Mouse (Mus musculus) neural tube, embryonic 15.5 days (tissue): ENCODE measurements around the gene Slc25a4. TPM values are rescaled to one million over a fixed set of nuclear protein-coding genes. Genes with fewer than 3 reads are reported as not detected.
A peak's percentile ranks its signal among the peaks of the same experiment; 100 is the strongest.

Experiments used
- ATAC-seq: fragments of 200-750 bp; cut with Nextera tagmentation; 2 replicates; pipeline ENCODE4 v1.8.0; 2017; ENCODE audit warnings: mild to moderate bottlenecking, moderate TSS enrichment, moderate library complexity; ENCODE audit not compliant: low FRiP score
- H3K27ac ChIP-seq: fragments of 300-500 bp; sonication (generic); replicated peaks from 2 replicates; pipeline ENCODE4 v1.5.1; 2015; ENCODE audit warnings: mild to moderate bottlenecking, inconsistent platforms
- H3K27me3 ChIP-seq: fragments of 300-500 bp; sonication (generic); replicated peaks from 2 replicates; pipeline ENCODE4 v1.6.1; 2015; ENCODE audit warnings: inconsistent platforms
- H3K36me3 ChIP-seq: fragments of 300-500 bp; sonication (generic); 2 replicates; pipeline ENCODE4 v1.6.1; 2015; ENCODE audit warnings: inconsistent platforms
- H3K4me1 ChIP-seq: fragments of 300-500 bp; sonication (generic); 2 replicates; pipeline ENCODE4 v1.6.1; 2015; ENCODE audit warnings: inconsistent platforms
- H3K4me2 ChIP-seq: fragments of 300-500 bp; sonication (generic); 2 replicates; pipeline ENCODE4 v1.6.1; 2015; ENCODE audit warnings: inconsistent platforms, mild to moderate bottlenecking, moderate library complexity
- H3K4me3 ChIP-seq: fragments of 300-500 bp; sonication (generic); replicated peaks from 2 replicates; pipeline ENCODE4 v1.5.1; 2015; ENCODE audit warnings: mild to moderate bottlenecking, inconsistent platforms
- H3K9ac ChIP-seq: fragments of 300-500 bp; sonication (generic); replicated peaks from 2 replicates; pipeline ENCODE4 v1.6.1; 2015; ENCODE audit warnings: mild to moderate bottlenecking, inconsistent platforms
- H3K9me3 ChIP-seq: fragments of 300-500 bp; sonication (generic); replicated peaks from 2 replicates; pipeline ENCODE4 v1.6.1; 2016; ENCODE audit warnings: inconsistent platforms
- WGBS: fragments of 180-500 bp; shearing (Covaris S2); methylation state at CpG from one replicate; pipeline ENCODE4 v1.1.7; 2015; ENCODE audit warnings: mixed read lengths; 5-methylcytosine and 5-hydroxymethylcytosine counted together
- polyA plus RNA-seq: library from polyadenylated mRNA; unstranded; fragments of >200 nt; fragmentation: Nextera tagmentation; extraction: Ambion mirVana; gene quantifications from 2 replicates; pipeline ENCODE4 v1.2.1, GENCODE M21; 2015

Gene Slc25a4
- 979 and 1,100 TPM in 2 replicates for polyA plus RNA-seq

DNA sequence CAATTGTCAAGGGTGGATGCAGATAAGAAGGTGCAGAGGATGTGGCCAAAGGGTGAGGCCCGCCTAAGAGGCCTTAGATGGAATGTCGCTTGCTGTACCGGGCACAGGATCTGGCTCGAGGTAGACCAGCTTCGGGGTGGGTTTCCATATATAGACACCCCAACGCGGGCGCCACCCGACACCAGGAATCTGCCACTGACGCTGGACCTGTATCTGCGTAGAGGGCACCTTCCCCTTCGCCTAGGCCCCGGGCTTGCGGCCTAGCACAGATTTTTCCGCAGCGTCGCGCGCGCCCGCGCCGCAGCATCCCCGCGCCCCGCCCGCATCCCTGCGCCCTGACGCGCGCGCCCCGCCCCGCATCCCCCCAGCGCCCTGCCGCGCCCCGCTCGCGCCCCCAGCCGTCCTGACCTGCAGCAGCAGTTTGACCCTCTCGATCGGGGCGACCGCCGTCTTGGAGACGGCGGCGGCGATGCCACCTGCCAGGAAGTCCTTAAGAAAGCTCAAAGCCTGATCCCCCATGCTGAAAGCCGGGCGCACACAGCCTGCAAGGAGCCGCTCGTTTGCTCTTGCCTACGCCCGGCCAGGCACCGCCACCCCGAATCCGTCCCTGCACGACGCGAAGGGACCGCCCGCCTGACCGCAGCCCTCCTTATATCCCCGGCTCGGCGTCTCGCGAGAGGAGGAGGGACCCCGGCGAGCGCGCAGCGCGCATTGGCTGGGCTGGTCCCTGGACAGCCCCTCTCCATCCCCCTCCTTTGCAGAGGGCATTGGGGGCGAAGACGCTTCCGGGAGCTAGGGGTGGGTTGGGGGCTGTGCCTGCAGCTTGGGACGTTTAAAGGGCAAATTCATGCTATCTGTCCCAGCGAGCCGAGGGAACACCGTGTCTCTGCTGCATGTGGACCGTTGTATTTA, at the start of gene Slc25a4:
Gene Slc25a4 (minus strand): TSS at position 881 of the 912 bp plus-strand sequence.
- under 1% methylated on average over 76 of the region's 84 CpGs for WGBS
- Histone ChIP-seq H3K27ac (peak within 1 kb of the TSS; percentile 99), H3K9ac (peak within 1 kb of the TSS; percentile 72), H3K4me1 (peaks cover 47% of the 10 kb centered on the region), H3K9me3 (no peaks in the 10 kb centered on the region), H3K4me3 (peak within 1 kb of the TSS; percentile 76), H3K36me3 (peaks cover 26% of the 10 kb centered on the region), H3K4me2 (peak within 1 kb of the TSS; percentile 78), H3K27me3 (no peaks in the 10 kb centered on the region)
- peak; percentile 98 for ATAC-seq

GRCm38 (mm10) chr8:46257921-46258682, 47.0 kb upstream of the Slc25a4 start:
- ATAC-seq, result no peak
- Histone ChIP-seq H3K36me3 (no peaks in the 10 kb centered on the region), H3K27ac (no peak overlapping the region), H3K27me3 (no peaks in the 10 kb centered on the region), H3K4me3 (no peak overlapping the region), H3K9ac (no peak overlapping the region), H3K4me2 (no peak overlapping the region), H3K9me3 (no peaks in the 10 kb centered on the region), H3K4me1 (no peaks in the 10 kb centered on the region)
- 51% methylated on average over 19 of the region's 19 CpGs for WGBS

GRCm38 (mm10) chr8:46252456-46252855, 41.4 kb upstream of the Slc25a4 start:
- no peak overlapping the region for H3K9ac ChIP-seq
- H3K4me1 ChIP-seq, result peaks cover 7% of the 10 kb centered on the region
- 67% methylated on average over 13 of the region's 13 CpGs for WGBS
- no peaks in the 10 kb centered on the region for H3K36me3 ChIP-seq
- H3K27me3 ChIP-seq, result no peaks in the 10 kb centered on the region
- H3K9me3 ChIP-seq, result no peaks in the 10 kb centered on the region
- peak overlapping the region; percentile 15; the same call in 1 of the 2 replicates for H3K4me2 ChIP-seq
- ATAC-seq, result no peak
- no peak overlapping the region for H3K27ac ChIP-seq
- 0 out of 2 replicates have a peak overlapping the region, but pooled peaks have one; percentile 3 for H3K4me3 ChIP-seq

DNA sequence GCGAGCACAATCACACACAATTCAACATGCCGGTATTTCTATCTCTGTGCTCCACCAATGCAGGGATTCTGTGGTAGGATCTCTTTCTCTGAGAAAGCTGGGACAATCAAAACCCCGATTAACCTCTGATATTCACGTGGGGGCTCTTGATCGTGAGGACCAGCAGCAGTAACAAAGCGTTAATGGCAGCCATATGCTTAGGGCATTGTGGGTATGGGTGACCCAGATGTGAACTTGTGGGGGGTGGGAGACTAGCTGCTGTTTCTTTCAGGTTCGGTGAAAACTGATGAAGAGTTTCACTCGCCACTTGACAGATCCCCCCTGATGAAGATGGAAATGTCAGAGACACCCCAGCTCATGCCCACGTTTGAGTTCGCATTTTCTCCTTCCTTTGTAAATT, 40.5 kb upstream of the Slc25a4 start:
- no peak for ATAC-seq
- Histone ChIP-seq H3K27ac (no peak overlapping the region), H3K9ac (no peak overlapping the region), H3K4me1 (peaks cover 7% of the 10 kb centered on the region), H3K27me3 (no peaks in the 10 kb centered on the region), H3K4me2 (peak overlapping the region; percentile 36), H3K9me3 (no peaks in the 10 kb centered on the region), H3K36me3 (no peaks in the 10 kb centered on the region), H3K4me3 (no peak overlapping the region)
- 36% methylated on average over 10 of the region's 10 CpGs for WGBS

DNA sequence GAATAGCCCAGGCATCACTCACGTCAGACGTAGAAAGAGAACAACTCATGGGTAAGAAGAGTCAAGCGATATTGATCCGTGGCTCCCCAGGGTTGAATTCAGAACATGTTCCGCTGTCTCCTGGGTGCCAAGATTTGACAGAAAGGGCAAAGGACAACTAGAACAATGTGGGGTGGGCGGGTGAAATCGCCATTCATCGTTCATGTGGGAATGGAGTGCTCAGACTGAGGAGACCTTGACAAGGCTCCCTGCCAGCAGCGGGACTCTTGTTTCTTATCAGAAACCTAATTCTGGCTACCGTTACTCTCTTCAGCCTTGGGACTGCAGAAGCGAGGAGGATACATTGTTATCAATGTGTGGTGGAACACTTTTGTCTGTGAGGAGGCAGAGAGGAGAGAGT, 35.3 kb upstream of the Slc25a4 start:
- H3K27me3 ChIP-seq, result 0 out of 2 replicates have a peak, but pooled peaks cover 4% of the 10 kb centered on the region
- H3K4me3 ChIP-seq, result no peak overlapping the region
- H3K9me3 ChIP-seq, result no peaks in the 10 kb centered on the region
- ATAC-seq, result no peak
- 21% methylated on average over 11 of the region's 11 CpGs for WGBS
- H3K4me2 ChIP-seq, result no peak overlapping the region
- no peaks in the 10 kb centered on the region for H3K36me3 ChIP-seq
- no peak overlapping the region for H3K27ac ChIP-seq
- H3K9ac ChIP-seq, result no peak overlapping the region
- H3K4me1 ChIP-seq, result peaks cover 2% of the 10 kb centered on the region; the same call in 1 of the 2 replicates

DNA sequence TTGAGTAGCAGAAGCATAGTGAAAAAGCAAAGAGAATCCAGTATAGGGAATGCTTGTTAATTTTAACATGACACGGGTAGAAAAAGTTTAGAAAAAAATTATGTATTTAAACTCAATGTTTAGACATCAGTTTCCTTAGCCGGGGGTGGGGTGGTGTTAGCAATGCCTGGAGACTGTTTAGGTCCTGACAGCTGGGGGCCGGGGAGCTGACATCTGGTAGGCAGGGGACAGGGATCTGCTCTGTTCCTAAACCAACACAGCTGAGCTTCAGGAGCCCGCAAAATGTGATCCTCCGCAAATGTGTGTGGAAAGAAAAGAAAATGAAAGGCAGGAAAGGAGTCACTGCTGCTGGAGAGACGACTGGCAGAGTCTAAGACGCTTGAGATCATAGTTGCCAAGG, 31.9 kb upstream of the Slc25a4 start:
- ATAC-seq, result no peak
- H3K9ac ChIP-seq, result no peak overlapping the region
- no peaks in the 10 kb centered on the region for H3K36me3 ChIP-seq
- no peaks in the 10 kb centered on the region for H3K4me1 ChIP-seq
- H3K4me2 ChIP-seq, result no peak overlapping the region
- H3K27me3 ChIP-seq, result 0 out of 2 replicates have a peak, but pooled peaks cover 6% of the 10 kb centered on the region
- no peaks in the 10 kb centered on the region for H3K9me3 ChIP-seq
- no peak overlapping the region for H3K4me3 ChIP-seq
- H3K27ac ChIP-seq, result no peak overlapping the region
- 61% methylated on average over 7 of the region's 7 CpGs for WGBS

DNA sequence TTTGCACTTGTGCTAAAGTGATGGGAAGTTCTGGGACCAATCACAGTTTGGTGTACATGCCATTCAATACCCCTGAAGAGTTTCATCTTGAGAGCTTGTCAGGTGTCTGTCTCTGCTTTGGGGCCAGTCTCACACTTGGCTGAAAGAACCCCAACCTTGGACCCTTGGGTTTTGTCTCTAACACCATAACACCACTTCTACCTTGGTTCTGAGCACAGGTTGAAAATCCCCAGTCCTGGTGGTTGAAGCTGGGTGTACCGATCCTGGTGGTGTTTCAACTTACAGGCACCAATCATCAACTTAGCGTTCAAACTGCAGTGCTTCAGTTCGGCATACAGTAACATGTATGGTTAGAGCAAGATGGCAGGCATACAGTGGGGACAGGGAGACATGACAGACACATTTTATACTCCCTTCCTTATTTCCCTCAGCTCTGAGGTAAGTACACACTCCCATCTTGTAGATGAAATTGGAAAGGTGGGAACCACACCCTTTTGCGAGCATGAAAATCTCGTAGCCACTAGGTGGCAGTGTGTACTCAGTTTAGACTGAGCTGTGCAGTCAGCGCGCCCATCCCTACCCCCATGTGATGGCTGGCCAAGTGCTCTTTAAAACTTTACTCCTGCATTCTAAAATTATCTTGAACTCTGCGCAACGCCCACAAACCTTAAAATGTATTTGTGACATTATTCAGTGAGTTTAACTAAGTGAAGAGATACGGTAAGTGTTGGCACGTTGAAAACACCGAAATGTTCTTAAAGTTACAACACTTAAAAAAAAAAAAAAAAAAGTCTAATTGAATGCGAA, 30.7 kb upstream of the Slc25a4 start:
- H3K4me1 ChIP-seq, result no peaks in the 10 kb centered on the region
- no peaks in the 10 kb centered on the region for H3K36me3 ChIP-seq
- H3K9me3 ChIP-seq, result no peaks in the 10 kb centered on the region
- H3K27me3 ChIP-seq, result 0 out of 2 replicates have a peak, but pooled peaks cover 6% of the 10 kb centered on the region
- no peak for ATAC-seq
- WGBS, result 31% methylated on average over 13 of the region's 13 CpGs
- H3K27ac ChIP-seq, result no peak overlapping the region
- no peak overlapping the region for H3K4me3 ChIP-seq
- H3K9ac ChIP-seq, result no peak overlapping the region
- no peak overlapping the region for H3K4me2 ChIP-seq

DNA sequence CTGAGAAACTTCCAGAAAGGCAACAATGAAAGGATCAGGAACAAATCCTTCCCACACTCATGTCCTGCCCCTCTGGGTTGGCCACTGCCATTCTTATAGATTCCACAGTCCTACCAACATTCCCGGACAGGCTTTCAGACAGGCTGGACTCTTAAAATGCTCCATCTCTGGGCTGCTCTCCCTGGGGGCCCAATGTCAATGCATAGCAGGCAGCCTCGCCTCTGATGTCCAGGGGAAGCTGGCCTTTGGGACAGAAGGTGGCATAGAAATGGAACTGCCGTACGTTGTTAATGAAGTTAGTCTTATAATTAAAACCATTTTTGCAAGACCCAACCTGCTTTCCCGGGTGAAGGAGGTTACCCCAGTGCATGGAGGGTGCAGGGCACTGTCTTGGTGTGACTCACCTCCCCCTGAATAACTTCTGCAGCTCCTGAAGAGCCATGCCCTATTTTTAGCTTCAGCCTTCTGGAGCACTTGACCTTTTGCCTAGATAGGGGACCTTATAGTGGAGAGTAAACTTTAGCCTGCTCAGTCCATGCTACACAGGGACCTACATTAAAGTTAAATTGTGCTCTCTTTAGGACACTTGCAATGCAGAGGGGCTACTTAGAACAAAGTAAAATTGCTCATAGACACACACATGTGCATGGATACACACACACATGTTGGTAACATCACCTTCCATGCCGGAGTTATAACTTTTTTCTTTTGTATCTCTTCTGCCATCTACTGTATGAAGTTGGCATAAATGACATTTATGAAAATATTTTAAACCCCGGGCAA, 25.5 kb upstream of the Slc25a4 start:
- 72% methylated on average over 7 of the region's 7 CpGs for WGBS
- Histone ChIP-seq H3K9ac (no peak overlapping the region), H3K4me1 (no peaks in the 10 kb centered on the region), H3K27ac (no peak overlapping the region), H3K36me3 (no peaks in the 10 kb centered on the region), H3K4me3 (no peak overlapping the region), H3K9me3 (no peaks in the 10 kb centered on the region), H3K4me2 (no peak overlapping the region), H3K27me3 (0 out of 2 replicates have a peak, but pooled peaks cover 3% of the 10 kb centered on the region)
- no peak for ATAC-seq

GRCm38 (mm10) chr8:46234736-46235135, 23.7 kb upstream of the Slc25a4 start:
- Histone ChIP-seq H3K4me2 (no peak overlapping the region), H3K27me3 (no peaks in the 10 kb centered on the region), H3K9ac (no peak overlapping the region)

GRCm38 (mm10) chr8:46232798-46233197, 21.7 kb upstream of the Slc25a4 start:
- WGBS, result 53% methylated on average over 8 of the region's 8 CpGs
- H3K36me3 ChIP-seq, result no peaks in the 10 kb centered on the region
- H3K9me3 ChIP-seq, result no peaks in the 10 kb centered on the region
- H3K4me1 ChIP-seq, result no peaks in the 10 kb centered on the region
- H3K9ac ChIP-seq, result no peak overlapping the region
- H3K4me3 ChIP-seq, result no peak overlapping the region
- H3K4me2 ChIP-seq, result no peak overlapping the region
- no peak for ATAC-seq
- no peak overlapping the region for H3K27ac ChIP-seq
- no peaks in the 10 kb centered on the region for H3K27me3 ChIP-seq

More at GRCm38 (mm10) chr8:46234736-46235135, 23.7 kb upstream of the Slc25a4 start:
- H3K4me1 ChIP-seq, result no peaks in the 10 kb centered on the region
- no peak overlapping the region for H3K4me3 ChIP-seq
- no peaks in the 10 kb centered on the region for H3K9me3 ChIP-seq
- ATAC-seq, result no peak
- no peaks in the 10 kb centered on the region for H3K36me3 ChIP-seq
- H3K27ac ChIP-seq, result no peak overlapping the region
- whole genome bisulfite sequencing, result 90% methylated on average over 4 of the region's 4 CpGs
